Mouse (Mus musculus): Measurements from ENCODE around the gene Krt28. TPM values are rescaled to one million over a fixed set of nuclear protein-coding genes. Genes with fewer than 3 reads are reported as not detected.

Gene Krt28
- polyA plus RNA-seq (2015; fragmentation: Nextera tagmentation; extraction: Ambion mirVana): 0.54 and 0.65 TPM in 2 replicates

DNA sequence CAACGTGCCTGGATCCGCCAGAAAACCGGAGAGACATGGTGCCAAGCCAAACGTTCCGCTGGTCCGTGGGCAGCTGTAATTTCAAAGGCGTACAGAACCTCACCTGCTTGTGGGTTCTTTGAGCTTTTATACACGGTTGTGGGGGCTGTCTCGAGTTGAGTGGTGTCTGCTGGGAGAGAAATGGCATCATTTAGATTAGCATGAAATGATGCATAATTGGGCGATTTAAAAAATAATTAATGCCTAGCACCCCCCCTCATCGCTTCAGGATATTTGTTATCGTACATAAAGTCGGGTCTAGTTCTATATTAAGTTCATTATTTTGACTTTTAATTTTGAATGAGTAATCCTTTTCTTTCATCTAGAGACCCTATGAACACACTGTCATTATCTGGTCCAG is at the start of gene Krt28:
TSS of gene Krt28 (minus strand) at position 101 of the 400 bp plus-strand sequence.
- no peak within 1 kb of the TSS for H3K27ac ChIP-seq (replicated peaks)
- H3K36me3 ChIP-seq: no peaks in the 10 kb centered on the region
- no peaks in the 10 kb centered on the region for H3K9me3 ChIP-seq
- WGBS: 85% methylated on average over 13 of the region's 13 CpGs
- no peak for ATAC-seq (ENCODE audit: low FRiP score, low read depth)
- H3K27me3 ChIP-seq: 0 out of 2 replicates have a peak, but pooled peaks cover 4% of the 10 kb centered on the region
- H3K4me3 ChIP-seq: no peak within 1 kb of the TSS
- H3K4me2 ChIP-seq: no peak within 1 kb of the TSS
- H3K9ac ChIP-seq: no peak within 1 kb of the TSS
- no peaks in the 10 kb centered on the region for H3K4me1 ChIP-seq (replicated peaks)

DNA sequence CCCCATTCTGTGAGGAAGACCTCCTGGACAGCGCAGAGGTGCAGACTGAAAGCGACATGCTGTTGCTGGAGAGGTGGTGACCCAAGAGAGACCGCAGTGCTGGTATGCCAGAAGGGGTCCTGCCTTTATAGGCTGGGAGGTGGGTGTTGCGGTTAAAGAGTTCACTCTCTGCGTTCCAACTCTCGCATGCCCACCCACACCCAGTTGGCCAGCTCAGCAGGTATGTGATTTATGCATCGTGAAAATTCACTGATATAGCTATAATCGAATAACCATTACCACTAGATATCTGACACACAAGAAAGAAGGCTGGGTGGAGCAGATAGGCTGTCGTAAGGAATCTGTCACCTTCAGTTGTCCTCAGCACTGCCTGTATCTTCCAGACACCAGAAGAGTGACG is 47.5 kb upstream of the Krt28 start, which contains the start of gene Krt12:
TSS of gene Krt12 (minus strand) at position 101 of the 400 bp plus-strand sequence.
- no peaks in the 10 kb centered on the region for H3K9me3 ChIP-seq
- WGBS: 92% methylated on average over 10 of the region's 10 CpGs
- no peak within 1 kb of the TSS for H3K27ac ChIP-seq (replicated peaks)
- no peaks in the 10 kb centered on the region for H3K4me1 ChIP-seq (replicated peaks)
- no peaks in the 10 kb centered on the region for H3K27me3 ChIP-seq
- H3K9ac ChIP-seq: no peak within 1 kb of the TSS
- H3K4me3 ChIP-seq: no peak within 1 kb of the TSS
- ATAC-seq (ENCODE audit: low FRiP score, low read depth): no peak
- H3K36me3 ChIP-seq: no peaks in the 10 kb centered on the region
- H3K4me2 ChIP-seq: no peak within 1 kb of the TSS

DNA sequence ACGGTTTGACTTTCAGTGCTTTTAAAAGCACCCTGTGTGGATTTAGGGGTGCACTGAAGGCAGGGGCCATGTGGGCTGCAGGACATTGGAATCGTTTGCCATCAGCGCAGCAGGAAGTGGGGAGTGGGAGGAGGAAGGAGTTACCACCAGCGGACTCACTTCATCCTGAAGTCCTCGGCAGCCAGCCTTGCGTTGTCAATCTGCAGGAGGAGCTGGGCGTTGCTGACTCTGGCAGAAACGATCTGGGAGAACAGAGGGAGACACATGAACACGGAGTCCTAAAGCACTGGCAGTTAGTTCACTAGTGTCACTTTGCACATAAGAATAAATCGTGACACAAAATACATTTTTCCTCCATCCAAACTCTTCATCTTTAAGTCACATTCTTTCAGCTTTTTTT is 45.9 kb upstream of the Krt28 start:
- H3K9ac ChIP-seq: no peak overlapping the region
- no peaks in the 10 kb centered on the region for H3K4me1 ChIP-seq (replicated peaks)
- H3K36me3 ChIP-seq: no peaks in the 10 kb centered on the region
- H3K9me3 ChIP-seq: no peaks in the 10 kb centered on the region
- H3K27me3 ChIP-seq: no peaks in the 10 kb centered on the region
- H3K27ac ChIP-seq (replicated peaks): no peak overlapping the region
- H3K4me2 ChIP-seq: no peak overlapping the region
- WGBS: 66% methylated on average over 10 of the region's 10 CpGs
- H3K4me3 ChIP-seq: no peak overlapping the region
- ATAC-seq (ENCODE audit: low FRiP score, low read depth): no peak

DNA sequence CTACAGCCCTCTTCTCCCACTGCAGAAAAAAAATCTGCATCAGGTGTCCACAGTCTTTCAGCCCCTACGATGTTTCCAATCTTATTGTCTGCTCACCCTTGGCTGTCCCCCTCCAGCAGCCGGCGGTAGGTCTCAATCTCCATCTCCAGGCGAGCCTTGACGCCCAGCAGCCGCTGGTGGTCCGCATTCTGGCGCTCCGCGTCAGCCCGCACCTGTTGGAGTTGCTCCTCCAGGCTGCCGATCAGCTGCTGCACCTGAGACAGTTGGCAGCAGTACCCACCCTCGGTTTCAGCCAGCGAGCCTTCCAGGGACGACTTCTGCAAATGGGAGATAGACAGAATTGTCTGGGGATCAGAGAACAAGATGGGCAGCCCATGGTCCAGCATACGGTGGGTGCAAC is 43.1 kb upstream of the Krt28 start:
- Histone ChIP-seq H3K27ac (replicated peaks) (no peak overlapping the region), H3K36me3 (no peaks in the 10 kb centered on the region), H3K9ac (no peak overlapping the region), H3K27me3 (no peaks in the 10 kb centered on the region), H3K4me3 (no peak overlapping the region), H3K4me2 (no peak overlapping the region), H3K4me1 (replicated peaks) (no peaks in the 10 kb centered on the region), H3K9me3 (no peaks in the 10 kb centered on the region)
- no peak for ATAC-seq (ENCODE audit: low FRiP score, low read depth)
- 75% methylated on average over 16 of the region's 16 CpGs for WGBS

DNA sequence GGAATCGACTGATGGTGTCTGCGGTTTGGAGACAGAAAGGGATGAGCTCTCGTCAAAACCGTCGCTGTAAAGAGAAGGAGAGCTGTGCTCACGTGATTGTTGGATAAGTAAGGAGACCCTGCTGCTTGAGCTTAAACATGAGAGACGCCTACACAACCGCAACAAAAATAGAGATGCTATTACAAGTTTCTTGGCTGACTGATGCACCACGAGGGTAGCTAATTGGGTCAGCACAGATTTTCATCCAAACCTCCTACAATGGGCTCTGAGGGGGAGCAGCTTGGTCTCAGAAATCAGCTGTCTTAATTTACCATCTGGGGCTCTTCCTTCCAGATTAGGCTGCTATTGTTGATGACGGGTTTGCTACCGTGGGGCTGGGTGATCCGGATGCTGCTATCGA is 42.2 kb upstream of the Krt28 start:
- no peak for ATAC-seq (ENCODE audit: low FRiP score, low read depth)
- Histone ChIP-seq H3K9ac (no peak overlapping the region), H3K4me2 (no peak overlapping the region), H3K36me3 (no peaks in the 10 kb centered on the region), H3K27ac (replicated peaks) (no peak overlapping the region), H3K4me3 (no peak overlapping the region), H3K9me3 (no peaks in the 10 kb centered on the region), H3K4me1 (replicated peaks) (no peaks in the 10 kb centered on the region), H3K27me3 (no peaks in the 10 kb centered on the region)
- 78% methylated on average over 13 of the region's 13 CpGs for WGBS

DNA sequence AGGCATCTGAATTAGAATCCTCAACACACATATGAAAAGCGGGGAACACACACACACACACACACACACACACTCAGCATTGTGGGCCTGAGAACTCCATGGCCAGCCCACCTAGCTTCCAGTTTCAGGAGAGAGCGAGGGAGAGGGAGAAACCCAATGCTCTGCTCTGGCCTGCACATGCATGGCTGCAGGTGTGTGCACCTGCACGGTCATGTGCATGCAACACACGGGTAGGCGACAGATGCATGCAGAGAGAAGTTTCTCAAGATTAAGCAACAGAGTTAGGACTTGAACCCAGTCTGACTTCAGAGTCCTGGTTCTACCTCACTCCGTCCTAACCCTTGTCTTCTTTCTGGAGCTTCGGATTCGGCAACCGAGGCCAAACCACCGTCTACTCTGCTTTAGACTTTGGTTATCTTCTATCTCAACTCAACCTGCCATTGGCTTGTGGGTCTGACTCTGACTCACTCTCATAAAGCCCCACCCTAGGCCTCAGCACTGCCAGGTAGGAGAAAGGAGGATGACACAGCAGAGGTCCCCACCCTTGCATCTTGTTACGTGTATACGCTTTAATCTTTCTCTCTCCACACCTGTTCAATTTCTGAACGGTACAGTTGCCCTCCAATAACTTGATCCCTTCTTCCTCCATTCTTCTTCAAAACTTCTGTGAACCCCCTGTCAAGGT is 39.9 kb upstream of the Krt28 start:
- WGBS: 94% methylated on average over 13 of the region's 13 CpGs

DNA sequence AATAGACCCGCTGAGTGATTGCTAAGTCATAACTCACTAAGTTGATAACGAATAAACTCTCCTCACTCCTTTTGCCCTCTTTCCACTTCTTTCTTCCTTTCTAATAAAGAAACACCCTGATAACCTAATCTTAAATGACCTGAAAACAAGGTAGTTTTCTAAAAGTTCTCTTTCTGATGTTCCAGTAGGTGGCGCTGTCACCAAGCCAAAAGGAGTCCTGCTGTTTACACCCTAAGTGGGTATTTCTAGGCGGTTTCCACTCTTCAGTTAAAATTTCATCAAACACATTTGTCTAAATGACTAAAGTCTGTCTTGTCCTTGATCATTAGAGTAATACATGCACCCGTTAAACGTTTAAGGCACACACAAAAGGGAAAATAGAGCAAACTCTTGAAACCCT is 38.5 kb upstream of the Krt28 start:
- 21% methylated on average over 6 of the region's 6 CpGs for WGBS
- H3K27me3 ChIP-seq: no peaks in the 10 kb centered on the region
- no peaks in the 10 kb centered on the region for H3K36me3 ChIP-seq
- no peak overlapping the region for H3K4me3 ChIP-seq
- H3K9me3 ChIP-seq: no peaks in the 10 kb centered on the region
- no peak overlapping the region for H3K27ac ChIP-seq (replicated peaks)
- no peak overlapping the region for H3K4me2 ChIP-seq
- H3K4me1 ChIP-seq (replicated peaks): no peaks in the 10 kb centered on the region
- H3K9ac ChIP-seq: no peak overlapping the region
- no peak for ATAC-seq (ENCODE audit: low FRiP score, low read depth)

More for the DNA sequence above, 39.9 kb upstream of the Krt28 start:
- Histone ChIP-seq H3K27me3 (no peaks in the 10 kb centered on the region), H3K4me3 (no peak overlapping the region), H3K4me2 (no peak overlapping the region), H3K9ac (no peak overlapping the region), H3K4me1 (replicated peaks) (no peaks in the 10 kb centered on the region), H3K27ac (replicated peaks) (no peak overlapping the region), H3K36me3 (no peaks in the 10 kb centered on the region), H3K9me3 (no peaks in the 10 kb centered on the region)
- ATAC-seq (ENCODE audit: low FRiP score, low read depth): no peak

DNA sequence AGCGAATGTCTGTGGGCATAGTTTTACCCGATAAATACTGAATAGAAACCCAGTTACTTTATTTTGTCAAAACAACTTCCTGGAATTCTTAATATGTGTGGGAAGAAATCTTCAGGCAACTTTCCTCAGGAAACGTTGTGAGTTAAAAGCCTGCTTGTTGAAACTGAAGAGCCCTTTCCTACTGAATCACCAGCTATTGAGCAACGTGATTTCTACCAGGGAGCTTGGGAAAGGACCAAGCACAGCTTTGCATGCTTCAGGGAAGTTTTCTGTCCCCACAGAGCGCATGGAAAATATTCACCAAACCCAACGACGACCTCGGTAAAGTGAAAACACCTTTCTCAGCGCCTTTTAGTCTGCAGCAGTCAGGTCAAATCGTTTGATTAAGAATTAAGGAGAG is 31.5 kb upstream of the Krt28 start:
- Histone ChIP-seq H3K9me3 (no peaks in the 10 kb centered on the region), H3K4me2 (no peak overlapping the region), H3K9ac (no peak overlapping the region), H3K4me1 (replicated peaks) (no peaks in the 10 kb centered on the region), H3K4me3 (no peak overlapping the region), H3K36me3 (no peaks in the 10 kb centered on the region), H3K27ac (replicated peaks) (no peak overlapping the region), H3K27me3 (0 out of 2 replicates have a peak, but pooled peaks cover 2% of the 10 kb centered on the region)
- WGBS: 82% methylated on average over 10 of the region's 10 CpGs
- no peak for ATAC-seq (ENCODE audit: low FRiP score, low read depth)

DNA sequence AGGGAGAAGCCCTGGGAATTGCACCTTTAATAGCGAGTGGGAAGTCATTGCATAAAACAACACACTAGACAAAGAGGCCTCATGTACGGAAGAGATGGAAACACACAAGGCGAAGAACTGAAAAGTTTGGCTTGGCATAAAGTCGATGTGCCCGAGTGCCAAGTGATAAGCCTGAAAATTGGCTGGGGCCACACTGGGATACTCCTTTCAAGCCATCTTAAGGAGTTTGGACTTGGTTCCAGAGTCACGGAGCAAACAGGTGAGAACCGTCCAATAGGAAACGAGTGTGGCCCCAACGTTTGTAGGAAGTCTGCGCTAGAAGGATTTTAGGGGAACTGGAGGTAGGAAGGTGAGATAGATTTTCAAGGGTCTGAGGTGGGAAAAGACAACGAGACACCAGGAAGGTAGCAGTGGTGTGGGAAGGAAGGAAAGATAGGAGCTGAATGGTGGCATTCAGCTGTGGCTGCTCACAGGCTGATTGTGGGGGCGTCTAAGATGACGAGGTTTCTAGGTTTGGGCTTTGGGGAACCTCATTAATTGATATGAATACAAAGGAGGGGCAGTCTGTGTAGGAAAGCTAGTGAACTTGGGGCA is 25.4 kb upstream of the Krt28 start:
- WGBS: 89% methylated on average over 13 of the region's 13 CpGs
- H3K4me2 ChIP-seq: no peak overlapping the region
- no peak overlapping the region for H3K9ac ChIP-seq
- H3K4me3 ChIP-seq: no peak overlapping the region
- ATAC-seq (ENCODE audit: low FRiP score, low read depth): no peak
- H3K9me3 ChIP-seq: no peaks in the 10 kb centered on the region
- no peak overlapping the region for H3K27ac ChIP-seq (replicated peaks)
- no peaks in the 10 kb centered on the region for H3K4me1 ChIP-seq (replicated peaks)
- H3K27me3 ChIP-seq: no peaks in the 10 kb centered on the region
- H3K36me3 ChIP-seq: no peaks in the 10 kb centered on the region

DNA sequence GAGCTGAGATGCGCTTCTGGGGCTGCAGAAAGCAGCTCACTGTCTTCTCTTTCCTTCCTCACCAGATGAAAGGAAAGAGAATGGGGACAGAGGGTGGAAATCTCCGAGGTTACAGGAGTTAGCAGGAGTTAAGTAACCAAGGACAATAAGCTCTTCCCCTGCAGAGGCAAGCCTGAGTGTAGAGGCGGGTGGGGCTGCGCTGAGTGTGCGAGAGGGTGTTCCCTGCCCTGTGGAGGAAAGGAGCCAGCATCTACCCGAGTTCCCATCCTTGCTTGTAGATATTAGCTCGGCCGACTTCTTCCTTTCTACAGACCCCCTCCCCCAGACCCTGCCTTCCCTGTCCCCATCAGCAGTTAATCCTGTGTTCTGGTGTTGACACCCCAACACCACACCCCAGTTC is 24.1 kb upstream of the Krt28 start:
- 67% methylated on average over 8 of the region's 8 CpGs for WGBS
- Histone ChIP-seq H3K36me3 (no peaks in the 10 kb centered on the region), H3K4me3 (no peak overlapping the region), H3K9ac (no peak overlapping the region), H3K9me3 (no peaks in the 10 kb centered on the region), H3K4me2 (no peak overlapping the region), H3K27me3 (no peaks in the 10 kb centered on the region), H3K4me1 (replicated peaks) (no peaks in the 10 kb centered on the region), H3K27ac (replicated peaks) (no peak overlapping the region)
- ATAC-seq (ENCODE audit: low FRiP score, low read depth): no peak

DNA sequence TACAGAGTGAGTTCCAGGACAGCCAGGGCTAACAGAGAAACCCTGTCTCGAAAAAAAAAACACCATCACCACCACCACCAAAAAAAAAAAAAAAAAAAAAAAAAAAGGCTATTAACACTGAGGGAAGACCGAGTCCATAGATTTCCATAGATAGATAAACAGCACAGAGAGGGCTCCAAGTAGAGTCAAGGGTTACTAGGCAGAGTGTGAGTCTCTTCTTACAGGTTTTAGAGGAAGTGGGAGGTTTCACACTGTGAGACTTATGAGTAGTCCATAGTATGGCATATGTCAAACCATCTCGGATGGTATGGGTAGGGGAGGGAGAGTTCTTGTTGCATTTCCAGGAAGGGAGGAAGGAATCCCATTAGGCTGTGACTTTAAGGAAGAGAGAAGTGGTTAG is 23.4 kb upstream of the Krt28 start:
- Histone ChIP-seq H3K4me3 (no peak overlapping the region), H3K9ac (no peak overlapping the region), H3K4me2 (no peak overlapping the region), H3K27me3 (no peaks in the 10 kb centered on the region), H3K27ac (replicated peaks) (no peak overlapping the region), H3K4me1 (replicated peaks) (no peaks in the 10 kb centered on the region), H3K9me3 (no peaks in the 10 kb centered on the region), H3K36me3 (no peaks in the 10 kb centered on the region)
- WGBS: 83% methylated on average over 3 of the region's 3 CpGs
- ATAC-seq (ENCODE audit: low FRiP score, low read depth): no peak

DNA sequence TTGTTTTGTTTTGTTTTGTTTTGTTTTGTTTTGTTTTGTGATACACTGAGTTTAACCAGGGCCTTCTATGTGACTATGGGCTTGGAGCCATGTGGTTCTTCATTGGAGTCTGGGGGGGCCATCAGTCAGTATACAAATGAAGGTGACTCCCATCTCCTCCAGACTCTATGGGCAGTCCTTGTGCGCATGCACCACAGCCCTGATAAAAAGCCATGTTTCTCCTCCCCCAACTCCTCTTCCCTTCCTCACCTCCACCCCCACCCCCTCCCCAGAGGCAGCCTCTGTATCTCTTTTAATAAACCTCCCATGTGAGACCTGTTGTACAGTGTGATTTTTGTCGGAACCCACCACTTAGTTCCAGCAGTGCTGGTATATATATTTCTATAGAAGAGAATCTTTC is 22.0 kb upstream of the Krt28 start:
- H3K27ac ChIP-seq (replicated peaks): no peak overlapping the region
- H3K9ac ChIP-seq: no peak overlapping the region
- no peak overlapping the region for H3K4me3 ChIP-seq
- H3K9me3 ChIP-seq: no peaks in the 10 kb centered on the region
- no peaks in the 10 kb centered on the region for H3K27me3 ChIP-seq
- H3K4me1 ChIP-seq (replicated peaks): no peaks in the 10 kb centered on the region
- H3K36me3 ChIP-seq: no peaks in the 10 kb centered on the region
- no peak overlapping the region for H3K4me2 ChIP-seq
- ATAC-seq (ENCODE audit: low FRiP score, low read depth): no peak
- 85% methylated on average over 2 of the region's 2 CpGs for WGBS

DNA sequence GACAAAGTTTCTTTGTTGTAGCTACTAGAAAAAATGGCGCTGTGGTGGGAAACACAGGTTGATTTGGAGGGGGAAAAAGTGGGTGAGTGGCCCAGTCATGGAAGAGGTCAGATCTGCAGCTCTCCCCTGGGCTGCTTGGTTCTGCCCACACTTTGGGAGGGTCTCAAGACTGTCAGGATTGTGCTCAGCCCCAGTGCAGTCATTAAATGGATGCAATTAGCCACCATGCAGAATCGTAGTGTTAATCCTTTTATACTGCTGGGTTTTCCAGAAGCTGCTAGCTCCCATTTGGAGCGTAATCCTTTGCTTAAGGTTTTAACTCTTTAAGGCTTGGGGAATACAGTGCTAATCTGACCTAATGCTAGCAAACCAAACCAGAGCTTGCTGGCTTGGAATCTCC is 21.3 kb upstream of the Krt28 start:
- ATAC-seq (ENCODE audit: low FRiP score, low read depth): no peak
- WGBS: 61% methylated on average over 3 of the region's 3 CpGs
- Histone ChIP-seq H3K4me2 (no peak overlapping the region), H3K9ac (no peak overlapping the region), H3K4me1 (replicated peaks) (no peaks in the 10 kb centered on the region), H3K9me3 (no peaks in the 10 kb centered on the region), H3K27ac (replicated peaks) (no peak overlapping the region), H3K27me3 (no peaks in the 10 kb centered on the region), H3K4me3 (no peak overlapping the region), H3K36me3 (no peaks in the 10 kb centered on the region)

Data from hindbrain, embryonic 15.5 days (tissue).